Mouse (Mus musculus) lung, embryonic 14.5 days (tissue): Measurements from ENCODE around the gene Omp. TPM values are rescaled to one million over a fixed set of nuclear protein-coding genes. Genes with fewer than 3 reads are reported as not detected.

ENCODE experiments used
- ATAC-seq: fragments of 200-750 bp; cut with Nextera tagmentation; 2 replicates; pipeline ENCODE4 v1.8.0; 2017; ENCODE audit warnings: mild to moderate bottlenecking, moderate TSS enrichment, moderate library complexity; ENCODE audit not compliant: insufficient read depth
- DNase-seq: peaks from one replicate; pipeline ENCODE4 v3.0.0-alpha.2; 2015
- H3K27ac ChIP-seq: fragments of 300-500 bp; sonication (generic); 2 replicates; pipeline ENCODE4 v1.5.1; 2014; ENCODE audit warnings: low read depth, mild to moderate bottlenecking, moderate library complexity
- H3K27me3 ChIP-seq: fragments of 300-500 bp; sonication (generic); 2 replicates; pipeline ENCODE4 v1.6.1; 2014; ENCODE audit warnings: low read length, control low read depth; ENCODE audit not compliant: insufficient read depth
- H3K36me3 ChIP-seq: fragments of 300-500 bp; sonication (generic); 2 replicates; pipeline ENCODE4 v1.6.1; 2014; ENCODE audit warnings: control low read depth; ENCODE audit not compliant: insufficient read depth
- H3K4me1 ChIP-seq: fragments of 300-500 bp; sonication (generic); 2 replicates; pipeline ENCODE4 v1.6.1; 2014; ENCODE audit warnings: antibody characterized with exemption, control low read depth; ENCODE audit not compliant: insufficient read depth
- H3K4me2 ChIP-seq: fragments of 300-500 bp; sonication (generic); 2 replicates; pipeline ENCODE4 v1.6.1; 2014; ENCODE audit warnings: mild to moderate bottlenecking
- H3K4me3 ChIP-seq: fragments of 300-500 bp; sonication (generic); 2 replicates; pipeline ENCODE4 v1.5.1; 2014; ENCODE audit warnings: low read depth, low read length
- H3K9ac ChIP-seq: fragments of 300-500 bp; sonication (generic); 2 replicates; pipeline ENCODE4 v1.6.1; 2014
- H3K9me3 ChIP-seq: fragments of 300-500 bp; sonication (generic); 2 replicates; pipeline ENCODE4 v1.6.1; 2016; ENCODE audit warnings: low read depth, low read length, control low read depth
- CTCF ChIP-seq: IDR thresholded peaks from 2 replicates; pipeline ENCODE4 v1.5.1; 2016; ENCODE audit warnings: antibody characterized with exemption, low read depth
- WGBS: fragments of 180-500 bp; shearing (Covaris S2); extraction: QIAGEN DNeasy Blood & Tissue Kit; methylation state at CpG from one replicate; pipeline ENCODE4 v1.1.7; 2014; 5-methylcytosine and 5-hydroxymethylcytosine counted together
- polyA plus RNA-seq: library from polyadenylated mRNA; unstranded; fragments of >200 nt; fragmentation: Nextera tagmentation; extraction: Ambion mirVana; gene quantifications from 2 replicates; pipeline ENCODE4 v1.2.1, GENCODE M21; 2014

Omp gene
- polyA plus RNA-seq, 1 experiment from 2014 or later = 0.33 TPM

DNA sequence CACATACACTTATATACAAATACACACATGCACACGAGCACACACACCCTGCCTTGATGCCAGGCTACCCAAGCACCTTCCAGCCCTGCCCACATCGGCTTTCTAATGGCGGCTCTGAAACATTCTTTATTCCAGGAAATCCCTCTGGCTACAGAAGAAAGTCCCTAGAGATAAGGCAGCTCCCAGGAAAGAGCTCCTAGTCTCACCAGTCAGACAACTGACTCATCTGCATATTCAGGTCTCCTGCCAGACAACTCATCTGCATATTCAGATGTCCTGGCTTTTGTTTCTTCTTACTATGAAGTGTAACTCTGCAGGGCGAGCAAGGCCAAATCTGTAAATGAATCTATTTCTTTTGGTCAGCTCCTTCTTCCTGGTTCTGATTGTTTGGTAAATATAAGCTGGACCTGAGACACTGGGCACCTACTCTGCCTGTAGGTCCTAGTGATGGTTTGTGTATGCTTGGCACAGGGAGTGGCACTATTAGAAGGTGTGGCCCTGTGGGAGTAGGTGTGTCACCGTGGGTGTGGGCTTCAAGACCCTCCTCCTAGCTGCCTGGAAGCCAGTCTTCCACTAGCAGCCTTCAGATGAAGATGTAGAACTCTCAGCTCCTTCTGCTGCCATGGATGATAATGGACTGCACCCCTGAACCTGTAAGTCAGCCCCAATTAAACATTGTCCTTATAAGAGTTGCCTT is 12.5 kb upstream of the Omp start:
- Histone ChIP-seq H3K9ac (no peak overlapping the region), H3K4me2 (peak overlapping the region; percentile 23; the same call in 1 of the 2 replicates), H3K27me3 (no peaks in the 10 kb centered on the region), H3K4me3 (no peak overlapping the region), H3K4me1 (peaks cover 38% of the 10 kb centered on the region), H3K9me3 (no peaks in the 10 kb centered on the region), H3K36me3 (no peaks in the 10 kb centered on the region), H3K27ac (peak overlapping the region; percentile 16; the same call in 1 of the 2 replicates)
- DNase-seq = no peak
- WGBS = 55% methylated on average over 5 of the region's 5 CpGs
- no peak for TF ChIP-seq CTCF
- no peak for ATAC-seq

DNA sequence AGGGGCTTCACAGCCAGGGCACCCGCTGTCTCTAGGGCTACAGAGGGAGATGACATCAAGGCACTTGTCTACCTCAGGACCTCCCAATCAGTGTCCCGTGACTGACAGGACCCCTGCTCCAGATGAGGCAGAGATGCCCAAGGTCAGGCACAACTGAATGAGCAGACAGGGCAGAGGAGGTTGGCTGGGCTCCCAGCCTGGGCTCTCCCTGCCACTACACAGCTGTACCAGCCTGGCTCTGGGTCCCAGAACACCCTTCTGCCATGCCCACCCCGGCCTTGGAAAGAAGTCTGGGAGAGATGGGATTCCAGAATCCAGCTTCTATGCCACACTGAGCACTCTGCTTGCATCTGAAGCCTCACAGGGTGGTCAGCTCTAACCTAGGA is 11.0 kb upstream of the Omp start:
- Histone ChIP-seq H3K4me3 (no peak overlapping the region), H3K9me3 (no peaks in the 10 kb centered on the region), H3K4me1 (peaks cover 29% of the 10 kb centered on the region), H3K9ac (no peak overlapping the region), H3K27me3 (no peaks in the 10 kb centered on the region), H3K27ac (no peak overlapping the region; the same call in 1 of the 2 replicates), H3K36me3 (no peaks in the 10 kb centered on the region), H3K4me2 (no peak overlapping the region)
- no peak for DNase-seq
- no peak for TF ChIP-seq CTCF
- ATAC-seq = no peak
- 53% methylated on average over 3 of the region's 3 CpGs for WGBS

DNA sequence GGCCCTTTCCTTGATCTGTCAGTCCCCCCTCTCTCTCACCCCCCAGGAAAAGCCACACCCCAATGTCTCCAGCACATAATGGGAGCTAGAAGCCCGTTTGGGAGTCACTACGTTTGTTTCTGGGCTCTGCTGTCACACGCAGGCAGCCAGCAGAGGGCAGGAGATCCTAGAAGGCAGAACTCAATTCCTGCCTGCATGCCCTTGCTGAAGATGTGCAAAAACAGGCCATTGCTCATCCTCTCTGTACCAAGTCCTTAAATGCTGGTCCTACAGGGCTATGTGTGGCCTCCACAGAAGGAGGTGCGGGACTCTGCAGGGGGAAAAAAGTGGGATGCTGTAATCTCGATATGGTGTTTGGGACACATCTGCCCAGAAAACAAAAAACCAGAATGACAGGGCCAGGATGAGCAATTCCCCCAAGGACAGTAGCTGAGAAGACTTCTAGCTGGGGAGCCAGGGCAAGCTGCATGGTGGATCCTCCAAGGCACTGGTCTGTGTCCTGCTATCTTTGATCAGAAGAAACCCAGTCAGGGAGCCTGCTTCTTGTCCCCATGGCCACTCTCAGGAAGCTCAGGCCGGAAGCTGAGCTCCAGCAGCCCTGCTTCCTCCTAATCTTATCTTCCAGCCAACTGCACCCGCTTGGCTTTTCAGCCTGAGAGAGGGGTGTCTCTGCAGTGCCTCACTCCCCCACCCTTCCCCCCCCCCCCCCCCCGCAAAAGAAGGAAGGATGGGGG is 10.4 kb upstream of the Omp start:
- WGBS = 23% methylated on average over 7 of the region's 8 CpGs
- peak; percentile 91 for TF ChIP-seq CTCF
- Histone ChIP-seq H3K4me2 (no peak overlapping the region), H3K9me3 (no peaks in the 10 kb centered on the region), H3K27ac (no peak overlapping the region; the same call in 1 of the 2 replicates), H3K27me3 (no peaks in the 10 kb centered on the region), H3K36me3 (no peaks in the 10 kb centered on the region), H3K9ac (no peak overlapping the region), H3K4me3 (no peak overlapping the region), H3K4me1 (peaks cover 24% of the 10 kb centered on the region)
- ATAC-seq (peak; percentile 39; the same call in 1 of the 2 replicates), DNase-seq (peak; percentile 85)

DNA sequence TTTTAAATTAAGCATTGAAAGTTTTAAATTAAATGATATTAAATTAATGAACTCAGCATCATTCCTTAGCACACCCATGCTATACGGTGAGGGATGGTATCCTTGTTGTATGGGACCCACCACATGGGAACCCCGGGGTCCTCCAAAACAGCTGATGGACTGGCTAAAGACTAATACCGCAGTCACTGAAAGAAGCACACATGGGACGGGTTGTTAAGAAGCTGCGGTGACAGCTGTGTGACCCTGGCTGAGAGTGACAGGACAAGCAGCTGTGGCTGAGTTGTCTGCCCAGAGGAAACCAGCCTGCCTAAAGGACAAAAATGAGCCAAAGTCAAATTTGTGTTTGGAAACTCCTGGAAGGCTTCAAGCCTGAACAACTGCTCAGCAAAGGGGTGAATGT is 8.6 kb upstream of the Omp start:
- H3K4me1 ChIP-seq = 0 out of 2 replicates have a peak, but pooled peaks cover 6% of the 10 kb centered on the region
- no peaks in the 10 kb centered on the region for H3K27me3 ChIP-seq
- H3K4me2 ChIP-seq = no peak overlapping the region
- TF ChIP-seq CTCF = no peak
- DNase-seq (no peak), ATAC-seq (no peak)
- no peak overlapping the region for H3K4me3 ChIP-seq
- no peaks in the 10 kb centered on the region for H3K9me3 ChIP-seq
- H3K27ac ChIP-seq = no peak overlapping the region
- no peaks in the 10 kb centered on the region for H3K36me3 ChIP-seq
- H3K9ac ChIP-seq = no peak overlapping the region; the same call in 1 of the 2 replicates
- 52% methylated on average over 5 of the region's 5 CpGs for WGBS

DNA sequence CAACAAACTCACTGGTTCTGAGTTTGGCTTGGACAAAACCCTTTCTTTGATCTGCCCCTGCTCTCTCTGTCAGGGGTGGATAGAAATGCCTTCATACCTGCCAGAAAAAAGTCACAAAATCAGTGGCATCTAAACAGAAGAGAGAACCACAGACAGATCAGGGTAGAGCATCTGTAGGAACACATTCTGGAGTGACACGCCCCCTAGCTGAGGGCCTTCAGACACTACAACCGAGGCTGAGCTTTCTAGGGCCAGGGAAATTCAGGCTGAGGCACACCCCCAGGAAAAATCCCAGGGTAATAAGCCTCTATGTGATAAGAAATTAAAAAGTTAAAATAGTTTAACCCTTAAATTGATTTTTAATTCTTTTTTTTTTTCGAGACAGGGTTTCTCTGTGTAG is 8.0 kb upstream of the Omp start:
- no peak for ATAC-seq
- 0 out of 2 replicates have a peak, but pooled peaks cover 4% of the 10 kb centered on the region for H3K4me1 ChIP-seq
- WGBS = 39% methylated on average over 3 of the region's 3 CpGs

DNA sequence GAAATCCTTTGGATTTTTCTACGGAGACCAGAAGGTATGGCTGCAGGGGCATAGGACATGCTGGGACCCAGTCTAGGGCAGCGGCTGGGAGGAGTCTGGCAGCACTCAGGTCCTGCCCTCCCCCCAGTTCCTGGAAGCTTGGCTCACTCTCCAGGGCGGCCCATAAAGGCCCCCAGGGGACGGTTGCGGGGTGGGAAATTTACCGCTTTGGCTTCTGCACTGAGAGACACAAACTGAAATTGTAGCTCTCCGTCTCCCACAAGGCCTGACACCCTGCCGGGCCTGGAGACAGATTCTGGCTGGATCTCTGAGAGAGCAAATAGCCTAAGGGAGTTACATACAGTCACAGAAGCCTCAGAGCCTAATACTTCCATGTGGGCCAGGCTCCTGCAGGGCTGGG is 7.1 kb upstream of the Omp start:
- H3K9ac ChIP-seq = no peak overlapping the region
- no peaks in the 10 kb centered on the region for H3K9me3 ChIP-seq
- H3K36me3 ChIP-seq = no peaks in the 10 kb centered on the region
- DNase-seq = no peak
- no peak overlapping the region for H3K27ac ChIP-seq
- 57% methylated on average over 8 of the region's 8 CpGs for WGBS
- 0 out of 2 replicates have a peak, but pooled peaks cover 4% of the 10 kb centered on the region for H3K4me1 ChIP-seq
- no peaks in the 10 kb centered on the region for H3K27me3 ChIP-seq
- no peak for ATAC-seq
- TF ChIP-seq CTCF = no peak
- H3K4me2 ChIP-seq = no peak overlapping the region
- H3K4me3 ChIP-seq = no peak overlapping the region

More for the DNA sequence above, 8.0 kb upstream of the Omp start:
- Histone ChIP-seq H3K4me2 (no peak overlapping the region), H3K27me3 (no peaks in the 10 kb centered on the region), H3K9ac (no peak overlapping the region), H3K4me3 (no peak overlapping the region), H3K27ac (no peak overlapping the region), H3K9me3 (no peaks in the 10 kb centered on the region), H3K36me3 (no peaks in the 10 kb centered on the region)
- DNase-seq = no peak
- peak; percentile 42; the same call in 1 of the 2 replicates for TF ChIP-seq CTCF

DNA sequence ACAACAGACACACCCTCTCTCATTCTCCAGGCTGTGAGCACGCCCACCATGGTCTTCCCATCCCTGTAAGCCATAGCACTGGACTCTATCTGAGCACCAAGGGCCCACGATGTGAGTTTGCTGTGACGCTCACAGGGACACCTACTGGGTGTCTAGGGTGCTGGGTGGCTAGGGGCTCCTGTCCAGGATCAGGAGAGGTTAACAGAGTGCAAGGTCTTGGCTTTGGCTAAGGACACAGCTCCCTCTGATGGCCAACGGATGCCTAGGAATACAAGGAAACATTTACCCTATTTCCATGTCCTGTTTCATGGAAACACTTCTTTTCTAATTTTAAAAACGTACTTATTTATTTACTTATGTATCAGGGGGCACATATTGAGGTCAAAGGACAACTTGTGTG is 5.2 kb upstream of the Omp start:
- H3K9me3 ChIP-seq = no peaks in the 10 kb centered on the region
- ATAC-seq = no peak

More for the DNA sequence above, 5.2 kb upstream of the Omp start:
- no peaks in the 10 kb centered on the region for H3K27me3 ChIP-seq
- peak; percentile 27 for TF ChIP-seq CTCF
- H3K4me1 ChIP-seq = peaks cover 3% of the 10 kb centered on the region; the same call in 1 of the 2 replicates
- no peaks in the 10 kb centered on the region for H3K36me3 ChIP-seq
- no peak overlapping the region for H3K27ac ChIP-seq
- H3K9ac ChIP-seq = no peak overlapping the region
- H3K4me3 ChIP-seq = no peak overlapping the region
- no peak overlapping the region for H3K4me2 ChIP-seq
- 41% methylated on average over 5 of the region's 5 CpGs for WGBS
- no peak for DNase-seq
